Mouse (Mus musculus) lung, adult 2 months (tissue): Measurements from ENCODE around the gene Fbxw8.

ENCODE experiments used
- CTCF ChIP-seq: fragments of 200-500 bp; IDR thresholded peaks from 2 replicates; pipeline ENCODE4 v1.5.1; 2011; ENCODE audit warnings: mild to moderate bottlenecking, low read length, control low read depth; ENCODE audit not compliant: insufficient read depth
- POLR2A ChIP-seq: fragments of 200-500 bp; IDR thresholded peaks from 2 replicates; pipeline ENCODE4 v1.6.1; 2011; ENCODE audit warnings: low read depth, mild to moderate bottlenecking, control low read depth, low read length, borderline replicate concordance; ENCODE audit errors: extremely low read depth

- TF ChIP-seq POLR2A (no peak), CTCF (no peak)
These were observed 72.1 kb downstream of the Fbxw8 start for GRCm38 (mm10) chr5:118083060-118083638.
